Mouse (Mus musculus) layer of hippocampus, postnatal 10 days (tissue): ENCODE measurements at regions not wholly inside any gene's neighbourhood (a gene's known extent, or its start where the extent isn't known, plus 50 kb on each side); places are given as distances from the start of the nearest gene placed in this dataset.

ENCODE experiments used
- DNase-seq, 2 experiments: peaks; one replicate each; pipeline ENCODE4 v3.0.0; 2021; ENCODE audit warnings: low spot score in 2 of 2

DNA sequence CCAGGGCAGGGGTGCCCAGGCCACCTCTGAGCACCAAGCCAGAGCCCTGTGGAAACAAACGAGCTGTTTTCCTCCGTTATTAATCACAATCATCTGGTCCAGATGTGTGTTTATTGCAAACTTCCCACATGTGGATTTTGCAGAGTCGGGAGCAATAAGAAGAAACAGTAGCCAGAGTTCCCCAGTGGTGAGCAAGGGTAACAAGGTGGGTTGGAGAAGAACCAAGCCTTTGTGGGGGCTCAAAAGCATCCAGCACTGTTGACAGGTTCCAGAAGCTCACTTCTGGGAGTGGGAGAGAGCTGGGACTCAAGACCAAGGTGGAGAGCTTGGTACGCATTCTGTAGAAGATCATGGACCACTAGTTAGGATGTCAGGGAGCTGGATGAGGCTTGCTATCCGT lies 63.6 kb downstream of the Hif1an start:
- no peak for DNase-seq

DNA sequence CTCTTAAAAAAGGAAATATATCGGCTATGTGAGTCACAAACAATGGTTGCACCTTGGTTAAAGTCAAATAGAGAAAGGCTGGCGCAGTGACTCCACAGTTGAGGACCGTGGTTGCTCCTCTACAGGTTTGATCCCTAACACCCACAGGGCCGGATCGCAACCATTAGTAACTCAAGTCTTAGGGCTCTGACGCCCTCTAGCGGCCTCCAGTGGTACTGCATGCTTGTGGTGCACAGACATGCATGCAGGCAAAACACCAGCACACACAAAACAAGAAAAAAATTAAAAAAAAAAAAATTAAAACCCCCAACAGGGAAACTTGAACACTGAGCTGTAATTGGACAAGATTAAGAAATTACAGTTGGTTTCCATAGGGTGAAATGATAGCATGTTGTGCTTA lies 67.1 kb downstream of the Hif1an start:
- no peak for DNase-seq

DNA sequence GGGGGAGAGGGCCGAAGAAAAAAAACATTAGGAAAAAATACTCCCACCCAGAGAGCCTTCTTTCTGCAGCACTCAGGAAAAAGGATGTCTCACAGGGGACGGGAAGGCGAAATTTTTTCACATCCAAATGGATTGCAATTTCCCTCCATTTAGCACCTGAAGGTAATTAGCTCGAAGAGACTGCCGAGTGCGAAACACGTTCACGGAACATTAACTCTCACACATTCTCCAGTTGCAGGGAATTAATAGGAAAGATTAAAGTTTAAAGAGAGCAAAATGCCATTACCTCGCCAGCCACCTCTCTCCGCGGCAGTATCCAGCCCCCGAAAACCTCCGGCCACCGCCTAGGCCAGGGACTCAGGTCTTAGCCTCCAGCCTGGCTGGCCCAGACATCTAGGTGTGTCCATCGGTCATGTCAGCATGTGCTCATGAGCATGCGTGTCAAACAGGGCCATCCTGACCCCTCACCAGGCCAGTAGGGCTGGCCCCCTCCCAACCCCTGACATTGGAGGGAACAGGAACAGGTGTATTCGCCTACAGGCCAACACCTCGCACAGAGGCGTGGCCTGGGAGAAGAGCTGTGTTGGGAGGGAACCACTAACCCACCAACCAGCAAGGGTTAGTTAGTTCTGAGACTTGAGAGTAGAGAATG lies 68.8 kb downstream of the Hif1an start:
- DNase-seq = no peak

DNA sequence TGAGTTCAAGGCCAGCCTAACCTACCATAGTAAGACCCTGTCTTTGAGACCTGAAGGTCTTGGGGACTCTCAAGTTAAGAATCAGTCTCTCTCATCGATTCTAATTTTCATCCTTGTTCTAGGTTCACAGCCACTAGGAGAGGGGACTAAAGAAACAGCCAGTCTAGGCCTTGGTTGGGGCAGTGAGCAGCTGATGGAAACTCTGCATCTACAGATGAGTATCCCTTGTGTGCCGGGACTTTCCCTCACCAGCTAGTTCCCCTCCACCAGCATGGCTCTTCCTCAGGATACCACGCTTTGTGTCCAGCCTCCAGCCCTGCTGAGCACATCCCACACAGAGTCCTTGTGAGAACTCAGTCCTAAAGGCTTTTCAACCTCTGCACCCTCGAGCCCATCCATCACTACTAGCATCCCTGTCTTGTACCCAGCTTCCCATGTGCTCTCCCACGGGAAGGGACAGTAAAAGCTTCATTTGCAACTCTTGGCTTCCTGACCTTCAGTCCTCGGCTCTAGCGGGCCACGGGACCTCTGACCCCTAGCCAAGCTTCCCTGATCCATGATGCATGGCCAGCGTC lies 74.6 kb downstream of the Hif1an start:
- DNase-seq = no peak

DNA sequence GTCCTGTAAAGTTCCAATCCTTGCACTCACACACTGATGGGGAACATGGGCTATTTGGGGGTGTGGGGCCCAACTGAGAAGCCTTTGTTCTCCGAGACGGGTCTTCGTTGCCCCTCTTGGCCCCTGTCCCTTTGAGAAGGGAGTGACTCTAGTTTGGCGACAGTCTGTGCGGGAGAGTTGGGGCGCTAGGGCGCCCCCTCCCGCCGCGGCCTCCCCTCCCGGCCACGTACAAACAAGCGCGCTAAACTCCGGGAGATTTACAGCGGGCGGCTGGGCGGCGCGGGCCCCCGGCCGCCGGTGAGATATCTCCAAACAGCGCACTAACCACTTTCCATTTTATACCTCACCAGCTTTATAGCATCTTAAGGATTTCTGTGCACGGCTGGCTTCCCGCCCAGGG lies 77.4 kb downstream of the Hif1an start:
- no peak for DNase-seq

DNA sequence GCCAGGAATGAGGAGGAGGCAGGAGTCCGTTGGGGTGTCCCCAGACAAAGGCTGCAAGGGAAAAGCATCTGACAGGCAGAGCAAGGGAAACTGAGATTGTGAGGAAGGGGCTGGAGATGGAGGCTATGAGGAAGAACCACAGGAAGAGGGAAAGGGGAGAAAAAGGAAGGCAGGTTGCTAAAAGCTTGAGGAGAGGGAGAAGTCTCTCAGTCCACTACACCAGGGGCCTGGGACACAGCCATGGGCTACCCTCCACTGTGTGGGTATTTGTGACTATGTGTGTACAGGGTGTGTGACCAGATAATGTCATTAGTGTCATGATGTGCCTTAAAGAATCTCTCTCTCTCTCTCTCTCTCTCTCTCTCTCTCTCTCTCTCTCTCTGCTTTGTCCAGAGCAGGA lies 77.9 kb downstream of the Hif1an start:
- DNase-seq = no peak

DNA sequence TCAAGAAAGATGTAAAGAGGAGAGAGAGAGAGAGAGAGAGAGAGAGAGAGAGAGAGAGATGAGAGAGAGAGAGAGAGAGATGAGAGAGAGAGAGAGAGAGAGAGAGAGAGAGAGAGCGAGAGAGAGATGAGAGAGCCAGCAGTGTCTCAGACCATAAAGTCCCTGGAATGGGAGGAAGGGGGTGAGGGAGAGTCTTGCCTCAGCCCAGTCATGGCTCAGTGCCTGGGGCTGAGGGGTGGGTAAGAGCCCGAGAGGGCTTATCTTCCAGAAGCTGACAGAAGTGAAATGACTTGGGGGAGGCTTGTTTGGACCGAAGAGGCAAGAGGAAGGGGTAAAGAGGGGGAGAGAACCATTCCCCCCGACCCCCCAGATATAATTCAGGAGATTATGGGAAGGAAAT lies 79.6 kb downstream of the Hif1an start:
- DNase-seq = no peak

DNA sequence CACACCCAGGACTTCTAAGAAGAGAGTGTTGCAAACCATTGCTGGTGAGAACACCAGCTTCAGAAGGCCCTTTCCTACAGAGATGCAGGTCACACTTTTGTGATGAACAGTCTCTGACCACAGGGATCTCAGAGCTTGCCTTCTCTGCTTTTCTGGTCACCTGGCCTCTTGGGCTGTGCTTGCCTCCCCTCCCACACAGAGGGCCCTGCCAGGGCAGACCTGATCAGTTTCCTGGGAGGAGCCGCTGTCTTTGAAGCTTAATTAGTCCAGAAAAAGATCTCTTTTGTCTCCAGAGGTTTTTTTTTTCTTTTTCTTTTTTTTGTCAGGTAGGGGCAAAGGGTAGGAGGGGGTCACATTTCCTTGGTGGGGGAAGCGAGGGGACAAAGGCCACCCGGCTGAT lies 81.7 kb downstream of the Hif1an start:
- DNase-seq = no peak

DNA sequence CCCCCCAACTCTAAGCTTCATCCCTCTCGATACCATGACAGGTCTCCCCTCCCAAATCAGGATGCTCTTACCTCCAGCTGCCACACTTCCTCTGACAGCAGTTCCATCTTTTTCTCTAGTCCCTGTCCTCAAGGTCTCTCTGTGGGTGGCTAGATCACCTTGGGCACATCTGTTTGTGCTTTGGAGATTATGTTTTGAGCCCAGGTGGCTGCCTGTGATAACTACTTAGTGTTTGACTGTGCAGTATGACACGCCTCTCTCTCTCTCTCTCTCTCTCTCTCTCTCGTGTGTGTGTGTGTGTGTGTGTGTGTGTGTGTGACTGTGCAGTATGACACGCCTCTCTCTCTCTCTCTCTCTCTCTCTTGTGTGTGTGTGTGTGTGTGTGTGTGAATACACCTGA lies 82.3 kb downstream of the Hif1an start:
- DNase-seq = no peak

DNA sequence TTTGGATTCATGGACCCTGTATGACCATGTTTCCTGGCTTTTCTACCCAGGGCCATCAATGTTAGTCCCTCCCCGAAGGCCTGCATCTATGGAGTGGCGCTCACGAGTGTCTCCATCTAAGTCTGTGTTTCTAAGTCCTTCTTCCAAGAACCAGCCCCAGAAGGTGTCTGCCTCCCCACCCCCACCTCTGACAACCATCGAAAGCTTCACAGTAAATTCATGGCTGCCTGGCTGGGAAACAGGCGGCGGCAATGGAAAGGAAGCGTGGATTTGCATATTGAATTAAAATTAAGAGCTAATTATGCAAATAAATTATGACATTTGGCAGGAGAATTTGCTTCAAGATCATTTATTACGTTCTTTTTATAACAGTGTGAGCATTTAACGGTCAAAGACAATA lies 83.9 kb downstream of the Hif1an start:
- DNase-seq = no peak

DNA sequence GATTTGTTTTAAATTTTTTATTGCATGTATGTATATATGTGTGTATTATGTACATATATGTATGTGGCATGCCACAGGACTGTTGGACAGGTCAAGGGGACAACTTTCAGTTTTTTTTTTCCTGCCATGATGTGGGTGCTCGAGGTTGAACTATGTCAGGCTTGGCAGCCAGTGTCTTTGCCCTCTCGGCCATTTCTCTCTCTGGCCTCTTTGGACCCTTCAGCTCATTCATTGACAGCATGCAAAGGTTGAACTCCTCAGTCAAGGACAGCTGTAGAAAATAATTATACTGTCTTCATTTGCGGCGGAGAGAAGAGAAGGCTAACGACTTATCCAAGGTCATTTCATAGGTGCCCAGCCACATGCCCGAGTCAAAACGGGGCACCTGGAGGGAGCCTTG lies 86.6 kb downstream of the Hif1an start:
- DNase-seq = no peak

DNA sequence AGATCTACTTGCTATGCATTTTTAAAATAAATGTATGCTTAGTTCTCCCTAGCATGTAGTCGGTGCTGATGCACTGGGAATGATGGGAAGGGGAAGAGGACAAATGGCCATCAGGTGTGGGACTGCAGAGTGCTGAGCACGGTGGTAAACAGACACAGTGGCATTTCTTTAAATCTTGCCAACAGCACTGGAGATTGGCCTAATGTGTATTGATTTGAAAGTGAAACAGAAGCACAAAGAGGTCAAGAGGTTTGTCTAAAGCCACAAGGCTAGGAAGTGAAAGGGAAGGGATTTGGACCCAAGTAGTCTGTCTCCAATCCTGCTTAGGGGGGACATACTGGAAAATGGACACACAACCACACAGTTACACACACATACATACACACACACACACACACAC lies 88.2 kb downstream of the Hif1an start:
- no peak for DNase-seq

DNA sequence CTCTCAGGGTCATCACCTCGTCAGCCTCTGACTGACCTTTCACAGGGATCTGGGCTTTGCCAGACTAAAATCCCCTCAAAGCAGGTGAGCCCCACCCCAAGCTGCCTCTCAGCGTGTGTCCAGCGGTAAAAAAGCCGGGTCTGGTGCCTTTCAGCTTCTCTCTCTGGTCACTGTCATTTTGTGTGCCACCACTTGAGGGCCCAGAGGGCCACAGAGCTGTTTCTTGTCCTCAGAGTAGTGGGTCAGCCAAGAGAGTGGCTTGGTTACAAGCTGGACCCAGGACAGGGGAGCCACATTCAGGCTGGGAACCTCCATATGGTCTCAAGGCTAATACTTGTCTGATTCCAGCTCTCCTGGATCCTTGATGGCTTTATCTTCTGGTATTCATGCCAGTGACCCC lies 89.0 kb downstream of the Hif1an start:
- DNase-seq = peak in 1 of 2 experiments; percentile 26

DNA sequence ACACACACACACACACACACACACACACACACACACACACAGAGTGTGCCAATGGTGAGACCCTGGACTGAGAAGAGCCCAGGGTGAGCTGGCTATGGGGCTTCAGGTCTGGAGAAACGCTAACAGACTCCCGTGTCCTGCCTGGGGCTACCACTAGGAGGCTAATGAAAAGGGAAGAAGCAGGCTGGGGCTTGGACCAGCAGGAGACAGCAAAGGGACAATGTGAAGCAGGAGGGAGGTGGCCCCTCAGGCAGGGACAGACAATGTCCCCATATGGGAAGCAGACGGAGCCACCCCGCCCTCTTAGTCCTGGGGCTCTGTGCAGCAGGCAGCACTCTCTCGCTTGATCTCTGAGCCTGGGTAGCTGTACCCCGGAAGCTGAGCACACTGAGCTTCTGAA lies 93.1 kb downstream of the Hif1an start:
- DNase-seq = peak; percentile 61 to 62

DNA sequence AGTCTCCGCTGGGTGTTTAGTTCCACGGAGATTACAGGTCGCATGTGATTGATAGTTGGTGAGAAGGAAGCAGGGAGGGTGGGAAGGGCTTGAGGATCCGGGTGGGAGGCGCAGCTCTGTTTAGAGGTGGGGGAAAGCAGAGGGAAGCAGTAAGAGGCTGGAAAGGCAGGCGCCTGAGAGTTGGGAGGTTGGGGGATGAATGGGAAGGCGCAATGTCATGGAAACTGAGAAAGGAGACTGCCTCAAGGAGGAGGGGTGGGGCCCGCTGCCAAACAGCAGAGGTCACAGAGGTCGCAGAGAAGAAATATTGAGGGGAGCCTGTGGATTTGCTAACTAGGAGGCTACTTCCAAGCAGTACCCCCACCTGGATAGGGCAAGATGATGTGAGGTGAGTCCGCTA lies 96.5 kb upstream of the Pax2 start:
- no peak for DNase-seq

DNA sequence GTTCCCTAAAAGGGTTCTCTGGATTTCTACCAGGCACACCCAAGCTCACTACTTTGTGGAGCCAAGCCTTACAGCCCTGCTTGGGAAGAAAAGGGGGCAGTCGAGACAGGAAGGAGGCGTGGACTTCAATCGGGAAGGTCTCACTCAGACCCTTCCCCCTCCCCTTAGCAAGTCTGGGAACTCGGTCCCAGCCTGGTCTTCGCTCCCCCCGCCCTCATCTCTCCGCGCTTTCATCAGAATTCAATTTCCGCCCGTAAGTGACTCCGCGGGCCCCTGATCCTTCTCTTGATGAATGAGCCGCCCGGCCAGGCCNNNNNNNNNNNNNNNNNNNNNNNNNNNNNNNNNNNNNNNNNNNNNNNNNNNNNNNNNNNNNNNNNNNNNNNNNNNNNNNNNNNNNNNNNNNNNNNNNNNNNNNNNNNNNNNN lies 86.3 kb upstream of the Pax2 start:
- DNase-seq = no peak

DNA sequence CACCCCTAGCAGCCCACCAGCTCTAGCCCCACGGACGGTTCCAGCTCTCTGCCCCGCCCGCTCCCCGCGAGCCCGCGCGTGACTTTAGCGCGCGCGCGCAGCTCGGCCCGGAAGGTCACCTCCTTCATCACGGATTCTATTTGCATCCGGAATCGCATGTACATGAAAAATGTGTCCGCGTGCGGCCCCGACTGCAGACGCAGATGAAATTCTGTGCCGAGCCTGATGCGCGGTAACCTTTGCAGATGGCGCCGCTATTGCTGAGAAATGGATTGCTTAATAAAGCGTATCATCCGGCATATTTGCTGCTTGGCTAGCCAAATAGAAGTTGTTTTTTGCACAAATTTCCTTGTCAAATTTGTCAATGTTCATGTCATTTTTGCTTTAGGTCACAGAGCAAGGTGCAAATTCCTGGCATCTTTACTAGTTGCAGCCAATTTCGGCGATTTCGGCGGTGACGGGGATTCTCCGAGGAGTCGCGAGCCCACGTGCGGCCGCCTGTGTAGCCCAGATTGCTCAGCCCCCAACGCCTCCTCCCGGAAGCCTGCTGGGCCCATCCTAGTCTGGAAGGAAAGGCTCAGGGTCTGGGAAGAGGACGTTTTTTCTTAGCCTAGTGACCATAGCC lies 81.1 kb upstream of the Pax2 start:
- DNase-seq = no peak

DNA sequence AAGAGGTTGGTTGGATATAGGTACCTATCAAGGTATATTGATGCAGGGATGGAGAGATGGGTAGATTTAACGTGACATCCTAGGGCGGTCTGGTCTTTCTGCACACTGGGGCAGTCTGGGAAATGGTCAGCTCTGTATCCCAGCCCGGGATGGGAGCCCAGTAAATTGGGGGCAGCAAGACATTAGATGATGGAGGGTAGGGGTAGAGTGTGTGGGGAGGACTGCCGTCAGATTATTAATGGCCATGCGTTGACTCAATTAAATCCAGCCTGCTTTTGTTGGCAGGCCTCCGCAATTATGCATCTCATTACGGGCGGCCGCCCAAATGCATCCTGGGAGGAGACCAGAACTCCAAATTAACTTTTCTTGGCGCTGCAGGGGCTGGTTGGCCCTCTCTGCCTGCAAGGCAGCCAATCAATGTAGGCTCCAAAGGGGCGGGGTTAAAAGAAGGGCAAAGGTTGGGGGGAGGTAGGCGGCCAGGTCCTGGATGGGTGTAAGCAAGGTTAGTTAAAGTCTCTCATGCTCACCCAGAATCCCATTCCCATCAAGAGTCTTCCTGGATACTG lies 79.2 kb upstream of the Pax2 start:
- DNase-seq = peak in 1 of 2 experiments; percentile 51

DNA sequence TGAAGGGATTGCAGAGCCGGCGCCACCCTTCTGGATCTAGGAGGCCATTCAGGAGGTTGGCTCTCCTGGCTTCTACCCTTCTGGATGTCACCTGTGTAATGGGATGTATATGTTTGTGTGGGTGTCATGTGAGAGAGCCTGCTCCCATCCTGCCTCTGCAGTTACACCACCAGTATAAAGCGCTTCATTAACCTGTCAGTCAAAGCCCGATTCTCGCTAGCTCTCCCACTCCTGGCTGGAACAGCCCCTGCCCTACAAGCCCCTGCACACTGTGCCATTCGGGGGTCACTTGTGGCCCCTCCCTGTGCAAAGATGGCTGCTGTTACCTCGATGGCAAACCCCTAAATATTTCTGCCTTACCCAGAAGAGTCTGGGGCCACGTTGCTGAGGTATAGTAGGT lies 78.5 kb upstream of the Pax2 start:
- DNase-seq = no peak

DNA sequence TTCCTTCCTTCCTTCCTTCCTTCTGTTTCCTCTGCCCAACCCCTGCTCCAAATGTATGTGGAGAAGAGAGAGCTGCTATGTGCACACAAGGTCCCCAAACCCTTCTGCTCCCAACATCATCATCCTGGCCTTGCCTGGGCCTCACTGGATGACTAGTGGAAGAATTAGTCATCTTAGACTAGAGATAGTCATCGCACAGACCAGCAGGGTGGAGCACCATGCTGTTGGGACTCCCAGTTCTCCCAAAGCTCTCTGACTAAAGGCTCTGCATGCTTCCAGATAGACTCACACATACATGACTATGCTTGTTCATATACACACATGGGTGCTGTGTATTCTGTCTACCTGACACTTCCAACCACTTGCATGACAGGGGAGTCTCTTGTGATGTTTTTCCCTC lies 77.2 kb upstream of the Pax2 start:
- DNase-seq = no peak

DNA sequence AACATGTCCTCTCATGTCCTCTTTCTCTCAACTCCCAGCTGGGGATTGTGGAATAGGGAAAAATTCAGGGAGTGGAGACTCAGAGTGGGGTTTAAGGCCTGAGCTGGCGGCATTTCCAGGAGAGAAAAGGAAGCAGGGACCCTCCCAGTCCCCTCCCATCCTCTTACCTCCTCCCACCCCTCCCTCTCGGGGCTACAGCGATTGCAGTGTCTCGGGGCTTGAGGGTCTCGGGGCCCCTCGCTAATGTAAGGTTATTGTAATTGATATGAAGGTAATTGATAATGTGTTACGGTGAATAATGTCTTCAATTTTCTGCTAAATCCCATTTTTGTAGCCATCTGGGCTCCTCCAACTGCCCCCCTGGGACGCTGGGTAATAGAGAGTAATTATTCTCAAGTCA lies 74.2 kb upstream of the Pax2 start:
- no peak for DNase-seq

DNA sequence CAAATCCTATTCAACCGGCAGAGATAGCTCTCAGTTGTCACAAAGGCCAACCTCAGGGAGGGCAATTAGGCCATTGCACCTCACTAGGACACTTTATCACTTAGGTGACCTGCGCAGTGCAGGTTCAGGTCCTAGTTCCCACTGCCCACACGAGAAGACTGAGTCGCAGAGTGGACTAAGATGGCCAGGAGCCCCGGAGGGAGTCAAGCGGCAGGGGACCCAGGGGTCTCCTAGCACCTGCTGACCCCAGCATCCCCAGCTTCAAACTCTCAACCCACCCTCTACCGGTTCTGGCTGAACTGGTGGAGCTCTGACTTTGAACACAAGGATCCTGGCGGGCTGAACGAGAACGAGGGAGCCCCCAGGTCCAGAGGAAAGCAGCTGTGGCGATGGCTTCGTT lies 72.7 kb upstream of the Pax2 start:
- no peak for DNase-seq

DNA sequence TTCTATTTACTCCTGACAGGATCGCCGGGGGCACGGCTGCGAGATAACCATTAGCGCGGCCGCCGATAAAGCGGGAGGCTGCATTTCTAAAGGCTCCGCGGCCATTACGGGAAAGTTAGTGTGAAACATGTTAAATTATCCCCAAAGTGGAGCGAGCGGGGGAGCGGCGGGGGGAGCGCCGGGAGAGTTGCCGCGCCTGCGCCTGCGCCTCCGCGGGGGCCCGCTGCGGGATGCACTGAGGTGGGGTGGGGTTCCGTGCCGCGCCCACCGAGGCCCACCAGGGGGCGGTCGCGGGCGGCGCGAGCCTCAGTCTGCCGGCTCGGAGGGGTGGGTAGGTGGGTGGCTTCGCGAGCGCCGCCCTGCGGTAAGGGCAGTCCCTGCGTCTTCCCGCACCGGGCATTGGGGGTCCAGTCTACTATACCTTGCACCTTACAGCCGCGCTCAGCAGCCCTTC lies 71.8 kb upstream of the Pax2 start:
- peak; percentile 42 to 75 for DNase-seq
